Mouse (Mus musculus) liver, embryonic 11.5 days (tissue): ENCODE data around the gene Ip6k1. TPM values are rescaled to one million over a fixed set of nuclear protein-coding genes. Genes with fewer than 3 reads are reported as not detected.
"Not testable (repeated sequence)": the region's sequence is repeated elsewhere in the genome, so short reads cannot be mapped to it uniquely, and the experiment has no call there.

Experiments
- ATAC-seq: fragments of 200-750 bp; cut with Nextera tagmentation; replicated peaks from 2 replicates; pipeline ENCODE4 v1.8.0; 2017; ENCODE audit warnings: moderate number of reproducible peaks, mild to moderate bottlenecking, moderate TSS enrichment, moderate library complexity; ENCODE audit not compliant: low FRiP score
- DNase-seq: peaks from one replicate; pipeline ENCODE4 v3.0.0-alpha.2; 2017; ENCODE audit warnings: low spot score
- H3K27ac ChIP-seq: fragments of 300-500 bp; sonication (generic); 2 replicates; pipeline ENCODE4 v1.5.1; 2014; ENCODE audit warnings: mild to moderate bottlenecking, low read depth, low read length, control low read depth
- H3K27me3 ChIP-seq: fragments of 300-500 bp; sonication (generic); replicated peaks from 2 replicates; pipeline ENCODE4 v1.6.1; 2014; ENCODE audit warnings: low read length, mixed read lengths; ENCODE audit not compliant: control insufficient read depth, insufficient read depth
- H3K36me3 ChIP-seq: fragments of 300-500 bp; sonication (generic); 2 replicates; pipeline ENCODE4 v1.6.1; 2014; ENCODE audit warnings: mild to moderate bottlenecking, low read length, moderate library complexity, mixed read lengths; ENCODE audit not compliant: control insufficient read depth, insufficient read depth
- H3K4me1 ChIP-seq: fragments of 300-500 bp; sonication (generic); replicated peaks from 2 replicates; pipeline ENCODE4 v1.6.1; 2014; ENCODE audit warnings: low read length, mixed read lengths; ENCODE audit not compliant: control insufficient read depth, insufficient read depth
- H3K4me2 ChIP-seq: fragments of 300-500 bp; sonication (generic); 2 replicates; pipeline ENCODE4 v1.6.1; 2014; ENCODE audit warnings: mild to moderate bottlenecking, control low read depth, moderate library complexity
- H3K4me3 ChIP-seq: fragments of 300-500 bp; sonication (generic); 2 replicates; pipeline ENCODE4 v1.5.1; 2014; ENCODE audit warnings: low read depth, low read length, control low read depth
- H3K9ac ChIP-seq: fragments of 300-500 bp; sonication (generic); 2 replicates; pipeline ENCODE4 v1.6.1; 2014; ENCODE audit warnings: low read depth, low read length, control low read depth
- H3K9me3 ChIP-seq: fragments of 300-500 bp; sonication (generic); 2 replicates; pipeline ENCODE4 v1.6.1; 2016; ENCODE audit warnings: low read length, inconsistent platforms, mixed read lengths; ENCODE audit not compliant: control insufficient read depth
- WGBS: fragments of 180-500 bp; shearing (Covaris S2); extraction: QIAGEN DNeasy Blood & Tissue Kit; methylation state at CpG from one replicate; pipeline ENCODE4 v1.1.7; 2014; 5-methylcytosine and 5-hydroxymethylcytosine counted together
- polyA plus RNA-seq: library from polyadenylated mRNA; unstranded; fragments of >200 nt; fragmentation: Nextera tagmentation; extraction: Ambion mirVana; gene quantifications from 2 replicates; pipeline ENCODE4 v1.2.1, GENCODE M21; 2014

Gene Ip6k1
- polyA plus RNA-seq, 1 experiment from 2014 or later: 26.6 TPM

DNA sequence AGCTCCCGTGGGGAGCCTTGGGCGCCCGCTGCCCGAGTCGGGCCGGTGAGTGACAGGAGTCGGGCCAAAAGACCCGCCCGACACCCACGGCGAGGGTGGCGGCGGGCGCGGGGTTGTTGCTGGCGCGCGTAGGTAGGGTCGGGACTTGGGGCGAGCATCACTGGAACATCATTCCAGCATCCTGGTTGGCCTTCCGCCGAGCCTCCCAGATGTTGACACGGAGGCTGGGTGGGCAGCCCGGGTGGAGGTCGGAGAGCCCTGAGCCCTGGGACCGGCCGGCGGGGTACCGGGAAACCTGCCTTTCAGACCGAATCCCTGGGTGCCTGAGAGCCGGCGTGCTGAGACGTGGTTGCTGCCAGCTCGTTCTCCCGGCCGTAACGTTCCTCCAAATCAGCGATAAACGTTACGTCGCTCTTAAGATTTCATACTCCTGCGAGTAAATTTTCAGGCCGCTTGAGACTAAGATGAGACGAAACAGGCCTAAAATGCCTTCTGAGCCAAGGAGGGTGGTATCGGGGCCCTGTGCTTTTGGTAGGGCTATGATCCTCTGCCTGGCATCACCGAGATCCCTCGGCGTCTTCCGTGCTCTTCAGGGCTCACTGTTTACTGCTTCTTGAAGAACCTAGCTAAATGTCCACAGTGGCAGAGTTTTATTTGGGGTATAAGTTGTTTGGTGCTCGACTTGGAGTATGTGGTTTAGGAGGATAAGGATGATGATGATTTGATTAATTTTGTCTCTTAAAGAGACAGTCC is 653 bp downstream of the Ip6k1 start:
- Histone ChIP-seq H3K9me3 (no peaks in the 10 kb centered on the region), H3K27me3 (no peaks in the 10 kb centered on the region), H3K4me2 (peak overlapping the region; percentile 97), H3K4me1 (peaks cover 29% of the 10 kb centered on the region), H3K27ac (peak overlapping the region; percentile 93), H3K36me3 (peaks cover 4% of the 10 kb centered on the region; the same call in 1 of the 2 replicates), H3K4me3 (peak overlapping the region; percentile 99), H3K9ac (peak overlapping the region; percentile 98)
- peak; percentile 43 for DNase-seq
- WGBS: under 1% methylated on average over 50 of the region's 50 CpGs
- ATAC-seq: peak; percentile 50

DNA sequence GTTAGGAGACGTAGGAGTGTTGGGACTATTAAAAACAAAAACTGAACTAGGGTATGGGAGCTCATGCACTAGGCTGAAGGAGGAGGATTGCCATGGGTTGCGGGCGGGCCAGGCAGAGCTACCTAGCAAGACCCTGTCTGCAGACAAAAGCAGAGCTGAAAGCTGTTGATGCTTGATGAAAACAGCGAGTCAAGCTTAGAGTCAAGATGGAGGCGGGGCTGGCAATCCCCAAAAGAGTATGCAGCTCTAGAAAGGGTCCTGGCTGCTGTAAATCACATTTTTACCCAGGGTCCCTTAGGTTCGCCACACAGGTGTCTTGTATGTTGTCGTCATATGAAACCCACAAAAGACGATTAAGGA is 1.2 kb downstream of the Ip6k1 start:
- Histone ChIP-seq H3K4me3 (peak overlapping the region; percentile 99), H3K9me3 (no peaks in the 10 kb centered on the region), H3K4me2 (peak overlapping the region; percentile 97), H3K4me1 (peaks cover 29% of the 10 kb centered on the region), H3K27me3 (no peaks in the 10 kb centered on the region), H3K9ac (peak overlapping the region; percentile 98), H3K27ac (peak overlapping the region; percentile 93), H3K36me3 (peaks cover 4% of the 10 kb centered on the region; the same call in 1 of the 2 replicates)
- DNase-seq: no peak
- WGBS: 29% methylated on average over 8 of the region's 8 CpGs
- ATAC-seq: no peak

DNA sequence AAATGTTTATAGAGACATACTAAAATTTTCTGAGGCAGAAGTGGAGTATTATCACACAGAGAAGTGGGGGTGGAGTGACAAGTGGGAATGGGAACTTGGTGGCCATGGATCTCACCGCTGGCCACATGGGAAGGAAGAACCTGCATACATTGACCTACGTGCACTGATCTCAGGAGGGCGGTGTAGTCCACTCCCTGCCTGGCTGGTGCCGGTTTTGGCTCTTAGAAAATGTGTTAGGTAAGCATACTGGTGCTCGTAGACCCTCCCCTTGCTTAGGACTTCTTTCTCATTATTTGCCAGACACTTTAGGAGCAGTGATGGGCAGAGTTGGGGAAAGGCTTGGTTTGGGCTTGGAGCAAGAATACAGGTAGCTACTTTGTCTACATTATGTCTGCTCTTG is 5.7 kb downstream of the Ip6k1 start:
- Histone ChIP-seq H3K9ac (no peak overlapping the region), H3K27ac (no peak overlapping the region)
- 86% methylated on average over 5 of the region's 5 CpGs for WGBS

DNA sequence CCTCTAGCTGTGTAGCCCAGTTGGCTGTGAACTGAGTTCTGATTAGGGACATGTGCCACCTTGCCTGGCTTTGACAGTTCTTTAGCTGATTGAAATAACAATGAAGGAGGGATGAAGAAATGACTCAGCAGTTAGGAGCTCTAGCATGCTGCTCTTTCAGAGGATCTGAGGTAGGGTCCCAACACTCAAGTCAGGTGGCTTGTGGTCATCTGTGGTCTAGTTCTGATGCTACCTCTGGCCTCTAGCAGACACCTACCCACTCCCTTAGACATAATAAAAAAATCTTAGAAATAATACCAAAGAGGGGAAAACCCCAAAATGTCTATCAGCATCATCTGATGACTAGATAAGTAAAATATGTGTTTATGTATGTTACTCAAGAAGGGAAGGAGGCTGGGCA is 8.1 kb downstream of the Ip6k1 start:
- Histone ChIP-seq H3K4me3 (no peak overlapping the region), H3K27me3 (no peaks in the 10 kb centered on the region), H3K4me1 (peaks cover 2% of the 10 kb centered on the region; the same call in 1 of the 2 replicates), H3K9me3 (no peaks in the 10 kb centered on the region), H3K4me2 (no peak overlapping the region), H3K27ac (no peak overlapping the region), H3K9ac (no peak overlapping the region), H3K36me3 (peaks cover 10% of the 10 kb centered on the region)
- ATAC-seq (no peak), DNase-seq (no peak)

More for the DNA sequence above, 5.7 kb downstream of the Ip6k1 start:
- H3K4me1 ChIP-seq: peaks cover 22% of the 10 kb centered on the region
- no peaks in the 10 kb centered on the region for H3K9me3 ChIP-seq
- no peak for DNase-seq
- H3K27me3 ChIP-seq: no peaks in the 10 kb centered on the region
- H3K36me3 ChIP-seq: peaks cover 14% of the 10 kb centered on the region
- no peak overlapping the region for H3K4me3 ChIP-seq
- ATAC-seq: no peak
- no peak overlapping the region for H3K4me2 ChIP-seq

DNA sequence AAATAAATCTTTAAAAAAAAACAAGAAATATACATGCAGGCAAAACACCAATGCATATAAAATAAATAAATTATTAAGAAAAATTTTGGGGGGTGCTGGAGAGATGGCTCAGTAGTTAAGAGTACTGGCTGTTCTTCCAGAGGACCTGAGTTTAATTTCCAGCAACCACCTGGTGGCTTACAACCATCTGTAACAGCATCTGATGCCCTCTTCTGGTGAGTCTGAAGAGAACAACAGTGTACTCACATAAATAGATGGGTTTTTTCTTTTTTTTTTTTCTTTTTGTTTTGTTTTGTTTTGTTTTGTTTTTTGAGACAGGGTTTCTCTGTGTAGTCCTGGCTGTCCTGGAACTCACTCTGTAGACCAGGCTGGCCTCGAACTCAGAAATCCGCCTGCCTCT is 11.3 kb downstream of the Ip6k1 start:
- not testable (repeated sequence) for DNase-seq, H3K27me3 ChIP-seq, H3K9me3 ChIP-seq, H3K4me3 ChIP-seq, H3K4me1 ChIP-seq, H3K4me2 ChIP-seq, H3K9ac ChIP-seq, ATAC-seq, H3K27ac ChIP-seq
- peaks cover 13% of the 10 kb centered on the region for H3K36me3 ChIP-seq
- WGBS: 95% methylated on average over 2 of the region's 2 CpGs

DNA sequence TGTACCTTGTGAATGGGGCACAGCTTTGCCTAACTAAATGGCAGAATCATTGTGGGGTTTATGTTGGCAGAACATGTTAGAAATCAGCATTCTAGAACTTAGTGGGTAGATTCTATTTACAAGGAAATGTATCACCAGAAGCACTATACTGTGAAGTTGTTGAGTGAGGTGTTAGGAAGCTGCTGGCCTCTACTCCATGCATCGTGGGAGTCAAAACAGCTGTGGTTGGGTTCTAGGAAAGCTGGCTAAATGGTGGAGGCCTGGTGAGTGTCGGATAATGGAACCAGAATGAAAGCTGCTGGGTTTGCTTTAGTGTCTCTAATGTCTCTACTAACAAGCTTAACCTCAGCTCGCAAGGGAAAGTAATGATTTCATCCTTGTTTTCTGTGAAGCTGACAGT is 14.8 kb downstream of the Ip6k1 start:
- Histone ChIP-seq H3K36me3 (peaks cover 12% of the 10 kb centered on the region), H3K27me3 (no peaks in the 10 kb centered on the region), H3K9me3 (no peaks in the 10 kb centered on the region), H3K27ac (no peak overlapping the region), H3K9ac (no peak overlapping the region), H3K4me1 (no peaks in the 10 kb centered on the region), H3K4me3 (no peak overlapping the region), H3K4me2 (no peak overlapping the region)
- WGBS: 89% methylated on average over 3 of the region's 3 CpGs
- no peak for ATAC-seq
- no peak for DNase-seq

DNA sequence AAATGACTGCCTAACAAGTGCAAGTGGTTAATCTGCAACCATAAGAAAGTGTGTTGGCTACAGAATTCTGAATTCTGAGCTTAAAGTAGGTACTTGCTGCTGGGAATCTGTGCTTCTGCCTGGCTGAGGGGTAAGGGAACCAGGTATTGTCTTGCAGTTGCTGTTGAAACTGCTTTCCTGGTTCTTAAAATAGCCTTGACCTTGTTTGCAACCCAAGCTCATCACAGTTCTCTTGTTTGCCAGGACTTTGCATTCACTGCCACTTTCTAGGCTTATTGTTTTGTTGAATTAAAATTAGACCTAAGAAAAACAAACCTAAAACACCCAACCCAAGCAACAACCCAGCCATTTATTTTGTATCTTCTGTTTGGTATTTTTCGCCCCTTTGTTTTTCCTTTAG is 18.4 kb downstream of the Ip6k1 start:
- DNase-seq (no peak), ATAC-seq (no peak)
- Histone ChIP-seq H3K36me3 (peaks cover 11% of the 10 kb centered on the region), H3K4me1 (no peaks in the 10 kb centered on the region), H3K9ac (no peak overlapping the region), H3K4me2 (no peak overlapping the region), H3K27me3 (no peaks in the 10 kb centered on the region), H3K9me3 (no peaks in the 10 kb centered on the region), H3K27ac (no peak overlapping the region), H3K4me3 (no peak overlapping the region)
- 93% methylated on average over 1 of the region's 1 CpGs for WGBS

DNA sequence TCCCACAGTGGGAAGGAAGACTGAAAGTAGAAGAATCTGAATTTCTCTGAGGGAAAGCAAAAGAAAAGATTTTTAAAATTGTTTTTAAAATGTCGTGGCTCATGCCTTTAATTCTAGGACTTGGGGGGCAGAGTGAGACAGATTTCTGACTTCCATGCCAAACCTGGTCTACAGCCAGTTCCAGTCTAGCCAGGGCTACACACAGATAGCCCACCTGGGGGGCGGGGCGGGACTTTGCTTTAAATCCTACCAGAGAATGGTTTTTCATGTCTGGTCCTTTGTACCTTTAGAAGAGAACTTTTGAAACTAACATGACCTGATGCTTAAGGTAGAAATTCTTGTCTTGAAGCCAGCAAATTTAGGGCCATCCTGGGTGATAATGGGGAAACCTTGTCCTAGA is 20.9 kb downstream of the Ip6k1 start:
- Histone ChIP-seq H3K27ac (no peak overlapping the region), H3K36me3 (peaks cover 27% of the 10 kb centered on the region), H3K4me3 (no peak overlapping the region), H3K27me3 (no peaks in the 10 kb centered on the region), H3K4me2 (no peak overlapping the region), H3K9ac (no peak overlapping the region), H3K9me3 (no peaks in the 10 kb centered on the region), H3K4me1 (no peaks in the 10 kb centered on the region)
- DNase-seq (no peak), ATAC-seq (no peak)
- 88% methylated on average over 3 of the region's 3 CpGs for WGBS

DNA sequence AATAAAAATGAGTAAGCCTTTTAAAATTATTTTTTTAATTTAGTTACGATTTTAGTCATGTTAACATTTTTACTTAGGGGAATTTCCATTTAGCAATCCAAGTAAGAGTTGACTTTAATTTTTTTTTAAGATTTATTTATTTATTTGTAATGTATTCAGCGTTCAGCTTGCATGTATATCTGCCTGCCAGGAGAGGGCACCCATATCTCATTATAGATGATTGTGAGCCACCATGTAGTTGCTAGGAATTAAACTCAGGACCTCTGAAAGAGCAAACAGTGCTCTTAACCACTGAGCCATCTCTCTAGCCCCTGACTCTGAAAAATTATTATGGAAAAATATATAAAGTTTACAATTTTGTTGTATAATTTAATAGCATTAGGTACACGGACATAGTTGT is 24.3 kb downstream of the Ip6k1 start:
- DNase-seq (no peak), ATAC-seq (no peak)
- no peaks in the 10 kb centered on the region for H3K9me3 ChIP-seq
- H3K4me1 ChIP-seq: no peaks in the 10 kb centered on the region
- no peak overlapping the region for H3K9ac ChIP-seq
- H3K4me3 ChIP-seq: no peak overlapping the region
- no peak overlapping the region for H3K4me2 ChIP-seq
- WGBS: 88% methylated on average over 3 of the region's 3 CpGs
- H3K36me3 ChIP-seq: peaks cover 28% of the 10 kb centered on the region
- H3K27me3 ChIP-seq: no peaks in the 10 kb centered on the region
- H3K27ac ChIP-seq: no peak overlapping the region
